7 mouse cellular contexts compared by ENCODE assay signal in genomic region chr16:93917712-93918678, GRCm38 (mm10). TPM values are rescaled to one million over a fixed set of nuclear protein-coding genes. Genes with fewer than 3 reads are reported as not detected.
A peak's percentile ranks its signal among the peaks of the same experiment; 100 is the strongest.
DNase-seq lines count a peak whose midpoint lies in the region; ATAC-seq lines count a peak whose summit lies in the region.

No protein-coding gene starts in this region.

- H3K36me3 ChIP-seq in limb, embryonic 11.5 days (ENCODE audit: control insufficient read depth, insufficient read depth, low read length): no peaks in the 10 kb centered on the region
- H3K36me3 ChIP-seq in midbrain, embryonic 14.5 days (ENCODE audit: control insufficient read depth, insufficient read depth, low read length): no peaks in the 10 kb centered on the region

- H3K9me3 ChIP-seq in limb, embryonic 11.5 days (ENCODE audit: control insufficient read depth, low read length): no peaks in the 10 kb centered on the region
- H3K9me3 ChIP-seq in midbrain, embryonic 14.5 days (ENCODE audit: control insufficient read depth, low read length): no peaks in the 10 kb centered on the region

- no peaks in the 10 kb centered on the region for H3K27me3 ChIP-seq in limb, embryonic 11.5 days (ENCODE audit: control insufficient read depth, insufficient read depth, low read length)
- H3K27me3 ChIP-seq in midbrain, embryonic 14.5 days (ENCODE audit: control insufficient read depth, insufficient read depth, low read length): no peaks in the 10 kb centered on the region

- peak; percentile 91 for DNase-seq in adrenal gland, postnatal 10 days
- DNase-seq in embryo, embryonic 9.5 days (ENCODE audit: extremely low spot score): peak; percentile 79
- peak; percentile 64 for DNase-seq in gonadal fat pad, adult 2 months (ENCODE audit: low read depth)
- peak; percentile 69 for DNase-seq in kidney, adult 11 months
- DNase-seq in limb, embryonic 11.5 days (ENCODE audit: low spot score): peak; percentile 92
- DNase-seq in midbrain, embryonic 14.5 days: peak; percentile 90
- peak; percentile 75 for DNase-seq in spleen, adult 12 weeks (ENCODE audit: low spot score)

- H3K9ac ChIP-seq in limb, embryonic 11.5 days (ENCODE audit: low read length): no peak overlapping the region
- H3K9ac ChIP-seq in midbrain, embryonic 14.5 days (replicated peaks; ENCODE audit: low read length): no peak overlapping the region

- ATAC-seq in limb, embryonic 11.5 days (ENCODE audit: insufficient number of reproducible peaks, low FRiP score, low TSS enrichment, low read depth): 0 out of 2 replicates have a peak, but pooled peaks have one; percentile 11
- no peak for ATAC-seq in midbrain, embryonic 14.5 days (ENCODE audit: low FRiP score, low TSS enrichment)

- no peak overlapping the region for H3K27ac ChIP-seq in limb, embryonic 11.5 days (replicated peaks; ENCODE audit: low read depth, low read length)
- H3K27ac ChIP-seq in midbrain, embryonic 14.5 days (replicated peaks; ENCODE audit: low read depth, low read length): no peak overlapping the region

- peaks cover 6% of the 10 kb centered on the region; the same call in 1 of the 2 replicates for H3K4me1 ChIP-seq in limb, embryonic 11.5 days (ENCODE audit: control insufficient read depth, insufficient read depth, low read length)
- H3K4me1 ChIP-seq in midbrain, embryonic 14.5 days (ENCODE audit: control insufficient read depth, insufficient read depth, low read length): no peaks in the 10 kb centered on the region

- WGBS in limb, embryonic 11.5 days: 29% methylated on average over 22 of the region's 22 CpGs
- 38% methylated on average over 22 of the region's 22 CpGs for WGBS in midbrain, embryonic 14.5 days

- no peak overlapping the region for H3K4me3 ChIP-seq in limb, embryonic 11.5 days (ENCODE audit: low read depth, low read length)
- H3K4me3 ChIP-seq in midbrain, embryonic 14.5 days (replicated peaks; ENCODE audit: low read depth, low read length): no peak overlapping the region

- no peak overlapping the region for H3K4me2 ChIP-seq in limb, embryonic 11.5 days (ENCODE audit: low read depth, severe bottlenecking)
- peak overlapping the region; percentile 40 for H3K4me2 ChIP-seq in midbrain, embryonic 14.5 days (ENCODE audit: low read length)

RNA-seq across cellular contexts. Expression of gene Chaf1b, which starts 34.3 kb away (rescaled TPM):
- 10 to 100 TPM; 10.1 to 14.5 TPM for total RNA-seq in adrenal gland, postnatal 10 days (2021)
- 4.5 and 5.3 TPM in 2 replicates for polyA plus RNA-seq in gonadal fat pad, adult 2 months (2012; rRNA removed)
- polyA plus RNA-seq in limb, embryonic 11.5 days (2014; fragmentation: Nextera tagmentation; extraction: Ambion mirVana): 120 and 121 TPM in 2 replicates
- 17.3 and 22.1 TPM in 2 replicates for polyA plus RNA-seq in midbrain, embryonic 14.5 days (2014; fragmentation: Nextera tagmentation; extraction: Ambion mirVana)
